Mouse (Mus musculus): ENCODE measurements at regions not wholly inside any gene's neighbourhood (a gene's known extent, or its start where the extent isn't known, plus 50 kb on each side); places are given as distances from the start of the nearest gene placed in this dataset.

GRCm38 (mm10) chr1:184498909-184499525 lies 233.4 kb downstream of the Hlx start:
- H3K4me3 ChIP-seq (ENCODE audit: control insufficient read depth in 1 of 2, insufficient read depth in 1 of 2, low read depth in 2 of 2, low read length in 2 of 2) = no peak overlapping the region
- no peaks in the 10 kb centered on the region for H3K79me2 ChIP-seq (ENCODE audit: control insufficient read depth, insufficient read depth, low read length, poor library complexity)
- no peaks in the 10 kb centered on the region for H3K9me3 ChIP-seq (replicated peaks; ENCODE audit: insufficient read depth, low read length)
- no peak for TF ChIP-seq NRF1 (IDR thresholded peaks at IDR 0.05; ENCODE audit: insufficient read depth, low read depth, low read length, poor library complexity, severe bottlenecking)
- TF ChIP-seq GABPA (IDR thresholded peaks at IDR 0.05; ENCODE audit: low read depth, low read length) = no peak
- TF ChIP-seq ELF1 (IDR thresholded peaks at IDR 0.05; ENCODE audit: low read depth, low read length) = no peak
- no peak for DNase-seq (ENCODE audit: low read depth, low spot score)
- no peak overlapping the region for H3K27ac ChIP-seq (ENCODE audit: control insufficient read depth, low read depth, low read length)
- no peak overlapping the region for H3K9ac ChIP-seq (ENCODE audit: control insufficient read depth, low read depth, low read length, poor library complexity, severe bottlenecking)
- no peaks in the 10 kb centered on the region for H3K36me3 ChIP-seq (ENCODE audit: control insufficient read depth in 1 of 2, insufficient read depth in 2 of 2, low read length in 2 of 2)
- no peaks in the 10 kb centered on the region for H3K27me3 ChIP-seq (ENCODE audit: control insufficient read depth in 1 of 2, insufficient read depth in 2 of 2, low read length in 2 of 2)
- H3K4me1 ChIP-seq (ENCODE audit: control insufficient read depth in 1 of 2, insufficient read depth in 2 of 2, low read length in 2 of 2) = no peaks in the 10 kb centered on the region

GRCm38 (mm10) chr1:184497007-184497406 lies 235.4 kb downstream of the Hlx start:
- TF ChIP-seq MAFK (IDR thresholded peaks at IDR 0.05; ENCODE audit: borderline replicate concordance, low read depth, low read length) = no peak
- TF ChIP-seq GABPA (IDR thresholded peaks at IDR 0.05; ENCODE audit: low read depth, low read length) = no peak
- no peak for TF ChIP-seq TCF12 (IDR thresholded peaks at IDR 0.05; ENCODE audit: low read depth, low read length)
- no peak for TF ChIP-seq USF1 (IDR thresholded peaks at IDR 0.05; ENCODE audit: low read depth, low read length)
- no peak for TF ChIP-seq E2F4 (IDR thresholded peaks at IDR 0.05; ENCODE audit: borderline replicate concordance, low read depth, low read length)
- no peak for TF ChIP-seq TBP (IDR thresholded peaks at IDR 0.05; ENCODE audit: low read depth, low read length)
- TF ChIP-seq POLR2AphosphoS5 (IDR thresholded peaks at IDR 0.05; ENCODE audit: borderline replicate concordance, low read depth, low read length) = no peak
- no peak for TF ChIP-seq USF2 (IDR thresholded peaks at IDR 0.05; ENCODE audit: borderline replicate concordance in 1 of 2, insufficient read depth in 1 of 2, low read depth in 1 of 2, low read length in 2 of 2)
- no peak for TF ChIP-seq EP300 (IDR thresholded peaks at IDR 0.05; ENCODE audit: low read depth in 1 of 2, low read length in 2 of 2)
- no peak for TF ChIP-seq UBTF (IDR thresholded peaks at IDR 0.05; ENCODE audit: borderline replicate concordance, insufficient read depth, low read depth, low read length)
- no peak for TF ChIP-seq CHD1 (IDR thresholded peaks at IDR 0.05; ENCODE audit: low read depth, low read length)
- no peak for TF ChIP-seq BHLHE40 (IDR thresholded peaks at IDR 0.05; ENCODE audit: borderline replicate concordance, low read depth, low read length)
- TF ChIP-seq CTCF (IDR thresholded peaks at IDR 0.05 in 2 of 3, conservative IDR thresholded peaks at IDR 0.05 in 1 of 3; ENCODE audit: control insufficient read depth in 1 of 3, insufficient read depth in 1 of 3, low read depth in 2 of 3, low read length in 3 of 3, poor library complexity in 1 of 3, severe bottlenecking in 1 of 3) = no peak
- no peak for TF ChIP-seq NELFE (IDR thresholded peaks at IDR 0.05; ENCODE audit: low read depth, low read length)
- TF ChIP-seq TAL1 (IDR thresholded peaks at IDR 0.05; ENCODE audit: low read length) = no peak
- TF ChIP-seq NRF1 (IDR thresholded peaks at IDR 0.05; ENCODE audit: insufficient read depth, low read depth, low read length, poor library complexity, severe bottlenecking) = no peak
- TF ChIP-seq CHD2 (IDR thresholded peaks at IDR 0.05; ENCODE audit: low read length) = no peak

More at GRCm38 (mm10) chr1:184497007-184497406, 235.4 kb downstream of the Hlx start:
- H3K4me1 ChIP-seq (ENCODE audit: control insufficient read depth in 1 of 2, insufficient read depth in 2 of 2, low read length in 2 of 2) = no peaks in the 10 kb centered on the region
- H3K36me3 ChIP-seq (ENCODE audit: control insufficient read depth in 1 of 2, insufficient read depth in 2 of 2, low read length in 2 of 2) = no peaks in the 10 kb centered on the region
- H3K79me2 ChIP-seq (ENCODE audit: control insufficient read depth, insufficient read depth, low read length, poor library complexity) = no peaks in the 10 kb centered on the region
- H3K27me3 ChIP-seq (ENCODE audit: control insufficient read depth in 1 of 2, insufficient read depth in 2 of 2, low read length in 2 of 2) = no peaks in the 10 kb centered on the region
- no peak for DNase-seq (ENCODE audit: low read depth, low spot score)
- H3K4me3 ChIP-seq (ENCODE audit: control insufficient read depth in 1 of 2, insufficient read depth in 1 of 2, low read depth in 2 of 2, low read length in 2 of 2) = no peak overlapping the region
- H3K27ac ChIP-seq (ENCODE audit: control insufficient read depth, low read depth, low read length) = no peak overlapping the region
- no peaks in the 10 kb centered on the region for H3K9me3 ChIP-seq (replicated peaks; ENCODE audit: insufficient read depth, low read length)
- no peak overlapping the region for H3K9ac ChIP-seq (ENCODE audit: control insufficient read depth, low read depth, low read length, poor library complexity, severe bottlenecking)

Data from MEL (cell line).